Mouse (Mus musculus) layer of hippocampus, adult 9-10 months (tissue): ENCODE measurements at regions not wholly inside any gene's neighbourhood (a gene's known extent, or its start where the extent isn't known, plus 50 kb on each side); places are given as distances from the start of the nearest gene placed in this dataset.

ENCODE experiments used
- DNase-seq: peaks from one replicate; pipeline ENCODE4 v3.0.0; 2022; ENCODE audit warnings: low spot score

DNA sequence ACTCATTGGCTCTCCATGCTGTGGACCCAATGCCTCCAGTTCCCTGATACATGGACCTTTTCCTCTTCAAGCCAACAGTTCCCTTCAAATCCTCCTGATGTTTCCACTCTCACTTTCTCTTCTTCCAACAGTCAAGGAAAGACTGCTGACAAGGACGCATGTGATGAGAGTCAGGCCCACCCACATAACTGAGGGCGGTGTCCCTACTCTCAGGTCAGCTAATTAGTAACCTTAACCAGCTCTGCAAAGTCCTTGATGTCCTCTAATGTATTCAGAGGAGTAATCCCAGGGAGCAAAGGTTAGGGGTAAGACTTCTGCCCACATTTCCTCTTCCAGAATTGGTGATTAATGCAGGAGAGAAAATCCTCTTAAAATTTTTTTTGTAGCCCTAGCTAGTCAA is 139.7 kb downstream of the Ackr3 start:
- DNase-seq: no peak

- no peak for DNase-seq
Measured at GRCm38 (mm10) chr1:90347032-90347431, 143.3 kb downstream of the Ackr3 start.

DNA sequence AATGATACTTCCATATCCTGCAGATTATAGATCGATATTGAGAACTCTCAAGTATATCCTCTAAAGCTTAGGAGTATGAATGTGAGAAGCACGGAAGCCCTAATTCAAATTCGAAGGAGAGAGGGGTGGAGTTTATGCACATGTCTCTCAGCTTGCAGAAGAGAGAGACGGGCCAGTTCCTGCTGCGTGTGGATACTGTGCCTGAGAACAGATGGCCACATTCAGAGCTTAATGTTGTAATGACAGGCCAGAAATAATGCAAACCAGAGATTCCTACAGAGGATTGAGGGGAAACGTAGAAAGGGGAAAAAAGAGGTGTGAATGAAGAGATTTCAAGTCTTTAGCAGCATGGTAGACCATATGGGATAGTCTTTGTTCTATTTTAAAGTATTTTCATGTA is 145.8 kb downstream of the Ackr3 start:
- no peak for DNase-seq

- no peak for DNase-seq
Measured at GRCm38 (mm10) chr1:90353325-90353724, 149.5 kb downstream of the Ackr3 start.

- no peak for DNase-seq
Measured at GRCm38 (mm10) chr1:90356567-90356966, 152.8 kb downstream of the Ackr3 start.

- DNase-seq: no peak
Measured at GRCm38 (mm10) chr1:90357391-90357790, 153.6 kb downstream of the Ackr3 start.

- DNase-seq: no peak
Measured at GRCm38 (mm10) chr1:90358971-90359370, 155.2 kb downstream of the Ackr3 start.

DNA sequence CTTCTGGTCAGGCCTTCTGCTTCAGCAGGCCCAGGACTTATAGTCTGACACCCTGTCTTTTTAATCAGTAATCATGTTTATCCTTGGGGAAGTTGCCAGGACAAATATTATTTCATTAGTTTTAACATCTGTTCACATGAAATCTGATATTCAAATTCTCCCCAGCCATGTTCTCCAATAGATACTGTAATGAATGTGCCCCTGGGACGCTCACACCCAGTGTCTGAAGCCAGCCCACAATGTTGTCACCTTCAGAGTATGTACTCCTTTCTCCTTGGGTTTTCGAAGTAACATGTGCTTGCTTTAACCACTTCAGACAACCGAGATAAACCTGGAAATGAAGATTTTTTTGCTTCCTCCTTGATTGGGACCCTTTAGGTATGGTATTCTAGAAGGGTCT is 156.3 kb downstream of the Ackr3 start:
- no peak for DNase-seq

DNA sequence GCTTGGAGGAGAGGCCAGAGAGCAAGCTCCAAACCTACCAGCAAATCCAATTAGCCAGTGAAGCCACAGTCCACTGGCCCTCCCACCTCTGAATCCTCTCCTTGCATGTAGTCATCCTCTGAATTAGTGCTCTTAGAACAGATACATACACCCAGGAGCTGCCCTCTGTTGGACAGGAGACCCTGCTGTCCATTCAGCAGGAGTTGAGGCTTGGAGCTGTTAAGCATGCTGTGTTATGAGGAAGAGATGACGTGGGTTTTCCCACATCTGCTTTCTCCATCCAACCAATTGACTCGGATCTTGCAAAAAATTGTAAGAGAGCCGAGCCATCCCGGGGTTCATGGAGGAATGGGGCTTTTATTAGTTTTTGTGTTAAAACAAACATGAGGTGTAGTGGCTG is 160.7 kb downstream of the Ackr3 start:
- no peak for DNase-seq

DNA sequence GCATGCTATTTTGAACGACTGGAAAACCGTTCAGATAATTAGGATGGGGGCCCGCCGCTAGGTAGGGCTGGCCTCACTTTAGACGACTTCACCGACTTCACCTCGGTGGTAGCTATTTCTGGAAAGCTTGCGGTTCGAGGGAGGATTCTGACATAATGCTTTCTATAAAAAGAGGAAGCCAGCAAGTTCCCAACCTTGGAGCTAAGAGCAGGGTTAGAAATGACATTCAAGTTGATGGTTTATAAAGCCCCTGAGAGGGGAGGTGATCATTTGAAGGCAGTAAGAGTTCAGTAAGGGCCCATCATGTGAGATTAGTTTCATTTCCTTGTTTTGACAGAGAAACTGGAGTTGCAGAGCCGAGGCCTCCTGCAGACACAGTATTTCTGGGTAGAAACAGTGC is 164.8 kb downstream of the Ackr3 start:
- DNase-seq: no peak

- no peak for DNase-seq
Measured at GRCm38 (mm10) chr1:90369287-90369686, 165.5 kb downstream of the Ackr3 start.

DNA sequence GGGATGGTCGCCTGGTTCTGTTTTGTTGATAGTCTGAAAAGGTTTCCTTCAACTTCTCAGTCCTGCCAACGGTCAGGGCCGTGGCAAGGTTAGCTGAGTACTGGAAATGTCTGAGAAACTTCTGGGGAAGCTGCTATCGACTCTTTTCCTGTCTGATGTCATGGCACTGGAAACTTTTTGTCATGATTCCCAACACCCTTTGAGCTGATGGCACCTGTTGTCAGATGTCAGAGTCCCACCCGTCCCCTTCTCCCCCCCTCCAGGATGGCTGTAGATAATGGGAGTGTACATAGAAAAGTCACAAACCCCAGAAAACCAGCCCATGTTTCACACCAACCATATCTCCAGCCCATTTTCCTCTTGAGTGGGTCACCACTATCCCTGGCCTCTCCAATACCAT is 167.0 kb downstream of the Ackr3 start:
- DNase-seq: no peak

DNA sequence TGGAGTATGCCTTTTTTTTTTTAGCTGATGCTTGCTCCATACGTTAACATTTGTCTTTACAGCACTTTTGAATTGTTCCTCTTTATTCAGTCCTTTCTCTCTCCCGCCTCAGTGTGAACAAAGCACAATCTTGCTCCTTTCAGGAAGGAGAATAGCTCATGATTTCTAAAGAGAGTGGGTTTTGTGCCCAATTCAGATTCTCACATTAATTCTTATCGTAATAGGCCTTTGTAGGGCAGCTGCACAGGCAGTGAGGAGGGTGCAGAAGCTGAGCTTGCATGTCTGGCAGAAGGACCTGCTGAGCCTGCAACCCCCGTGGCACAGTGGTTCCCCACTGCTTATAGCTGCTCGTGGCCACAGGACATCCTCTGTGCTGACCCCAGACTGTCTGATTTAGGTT is 169.2 kb downstream of the Ackr3 start:
- DNase-seq: no peak

- DNase-seq: no peak
Measured at GRCm38 (mm10) chr1:90374517-90374916, 170.7 kb downstream of the Ackr3 start.

DNA sequence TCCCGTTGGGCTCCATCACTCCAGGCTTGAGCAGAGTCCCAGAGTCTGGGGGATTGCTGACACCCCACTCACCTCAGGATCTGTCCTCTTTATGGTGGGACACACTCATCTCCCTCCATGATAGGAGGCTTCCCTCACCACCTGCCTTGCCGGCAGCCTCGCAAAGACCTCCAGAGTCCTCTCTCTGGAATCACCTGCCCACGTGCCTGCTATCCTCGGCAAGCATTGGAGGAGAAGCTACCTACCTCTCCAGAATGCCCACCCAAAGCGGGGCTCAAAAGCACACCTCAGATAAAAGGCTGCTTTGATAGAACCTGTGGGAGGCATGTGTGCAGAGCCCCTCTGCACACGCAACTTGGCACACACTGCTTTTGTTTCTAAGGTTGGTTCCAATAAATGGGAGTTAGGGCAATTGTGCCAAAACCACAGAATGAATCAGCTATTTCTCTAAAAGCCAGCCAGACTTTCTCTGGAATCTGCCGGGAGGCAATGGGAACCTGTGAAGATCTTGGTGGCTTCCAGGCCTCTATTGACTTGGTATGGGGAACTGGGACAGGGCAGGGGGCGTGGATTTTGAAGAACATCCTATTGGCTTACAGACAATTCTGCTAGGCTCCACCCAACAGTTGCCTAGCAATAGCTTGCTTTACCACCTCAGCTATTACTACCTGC is 176.4 kb downstream of the Ackr3 start:
- DNase-seq: no peak

GRCm38 (mm10) chr1:90382941-90383470 is 179.2 kb downstream of the Ackr3 start:
- peak; percentile 46 for DNase-seq

- no peak for DNase-seq
Measured at GRCm38 (mm10) chr1:90385024-90385423, 181.2 kb downstream of the Ackr3 start.

- DNase-seq: no peak
Measured at GRCm38 (mm10) chr1:90386792-90387191, 183.0 kb downstream of the Ackr3 start.

DNA sequence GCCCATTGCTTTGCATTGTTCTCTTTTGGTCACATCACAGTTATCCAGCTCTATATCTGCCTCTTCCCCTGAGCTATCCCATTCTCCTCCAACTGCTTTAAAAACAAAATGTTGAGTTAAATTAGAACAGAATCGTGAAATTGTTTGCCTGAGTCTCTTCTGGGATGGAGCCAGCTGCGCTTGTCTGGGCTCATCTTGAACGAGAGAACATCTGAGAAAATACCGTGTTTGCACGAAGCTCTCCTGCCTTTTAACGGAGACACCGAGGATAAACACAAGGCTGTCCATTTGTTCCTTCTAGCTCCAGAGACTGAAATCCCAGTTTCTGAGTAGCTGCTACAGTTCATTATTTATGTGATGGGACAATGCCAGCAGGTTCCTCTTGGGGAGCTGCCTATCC is 186.6 kb downstream of the Ackr3 start:
- DNase-seq: no peak

- DNase-seq: no peak
Measured at GRCm38 (mm10) chr1:90393861-90394260, 190.1 kb downstream of the Ackr3 start.

- DNase-seq: no peak
Measured at GRCm38 (mm10) chr1:90395331-90396016, 191.7 kb downstream of the Ackr3 start.

GRCm38 (mm10) chr1:90396660-90397059 is 192.9 kb downstream of the Ackr3 start:
- DNase-seq: no peak

DNA sequence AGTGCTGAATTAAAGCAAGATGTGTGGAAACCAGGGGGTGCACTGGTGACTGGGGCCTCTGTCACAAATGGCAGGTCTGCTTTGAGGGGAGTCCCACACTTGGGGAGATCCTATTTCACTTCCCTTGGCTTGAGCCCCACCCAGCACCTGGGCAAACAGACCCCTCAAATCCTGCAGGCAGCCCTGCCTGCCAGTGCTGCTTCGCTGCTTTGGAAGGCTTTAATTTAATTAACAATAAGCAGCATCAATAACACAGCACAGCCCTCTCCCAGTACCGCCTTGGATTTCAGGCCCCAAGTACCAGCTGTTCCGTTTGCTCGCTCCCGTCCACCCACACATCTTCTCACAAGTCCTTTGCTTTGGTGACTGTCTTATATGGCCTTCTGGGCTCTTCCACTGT is 193.6 kb downstream of the Ackr3 start:
- DNase-seq: no peak
